Mouse (Mus musculus) embryonic facial prominence, embryonic 13.5 days (tissue): ENCODE data around the gene H2afz. TPM values are rescaled to one million over a fixed set of nuclear protein-coding genes. Genes with fewer than 3 reads are reported as not detected.
A peak's percentile ranks its signal among the peaks of the same experiment; 100 is the strongest.

Experiments used
- ATAC-seq: fragments of 200-750 bp; cut with Nextera tagmentation; 2 replicates; pipeline ENCODE4 v1.8.0; 2017; ENCODE audit warnings: low read depth; ENCODE audit not compliant: insufficient number of reproducible peaks, insufficient read depth, low FRiP score, low TSS enrichment
- H3K27ac ChIP-seq: fragments of 300-500 bp; sonication (generic); 2 replicates; pipeline ENCODE4 v1.5.1; 2015; ENCODE audit warnings: moderate library complexity, mild to moderate bottlenecking, inconsistent platforms
- H3K27me3 ChIP-seq: fragments of 300-500 bp; sonication (generic); 2 replicates; pipeline ENCODE4 v1.6.1; 2015; ENCODE audit warnings: mild to moderate bottlenecking, inconsistent platforms
- H3K36me3 ChIP-seq: fragments of 300-500 bp; sonication (generic); 2 replicates; pipeline ENCODE4 v1.6.1; 2015; ENCODE audit warnings: mild to moderate bottlenecking, inconsistent platforms
- H3K4me1 ChIP-seq: fragments of 300-500 bp; sonication (generic); 2 replicates; pipeline ENCODE4 v1.6.1; 2015; ENCODE audit warnings: inconsistent platforms
- H3K4me2 ChIP-seq: fragments of 300-500 bp; sonication (generic); 2 replicates; pipeline ENCODE4 v1.6.1; 2015; ENCODE audit warnings: moderate library complexity, mild to moderate bottlenecking, inconsistent platforms
- H3K4me3 ChIP-seq: fragments of 300-500 bp; sonication (generic); 2 replicates; pipeline ENCODE4 v1.5.1; 2015; ENCODE audit warnings: mild to moderate bottlenecking, inconsistent platforms
- H3K9ac ChIP-seq: fragments of 300-500 bp; sonication (generic); 2 replicates; pipeline ENCODE4 v1.6.1; 2015; ENCODE audit warnings: mild to moderate bottlenecking, inconsistent platforms
- H3K9me3 ChIP-seq: fragments of 300-500 bp; sonication (generic); 2 replicates; pipeline ENCODE4 v1.6.1; 2016; ENCODE audit warnings: inconsistent platforms
- WGBS: fragments of 180-500 bp; shearing (Covaris S2); methylation state at CpG from one replicate; pipeline ENCODE4 v1.1.7; 2015; ENCODE audit warnings: mixed read lengths; 5-methylcytosine and 5-hydroxymethylcytosine counted together
- polyA plus RNA-seq: library from polyadenylated mRNA; unstranded; fragments of >200 nt; fragmentation: Nextera tagmentation; extraction: Ambion mirVana; gene quantifications from 2 replicates; pipeline ENCODE4 v1.2.1, GENCODE M21; 2015

Gene H2afz
- polyA plus RNA-seq, 1 experiment from 2014 or later, result 2,169 TPM

DNA sequence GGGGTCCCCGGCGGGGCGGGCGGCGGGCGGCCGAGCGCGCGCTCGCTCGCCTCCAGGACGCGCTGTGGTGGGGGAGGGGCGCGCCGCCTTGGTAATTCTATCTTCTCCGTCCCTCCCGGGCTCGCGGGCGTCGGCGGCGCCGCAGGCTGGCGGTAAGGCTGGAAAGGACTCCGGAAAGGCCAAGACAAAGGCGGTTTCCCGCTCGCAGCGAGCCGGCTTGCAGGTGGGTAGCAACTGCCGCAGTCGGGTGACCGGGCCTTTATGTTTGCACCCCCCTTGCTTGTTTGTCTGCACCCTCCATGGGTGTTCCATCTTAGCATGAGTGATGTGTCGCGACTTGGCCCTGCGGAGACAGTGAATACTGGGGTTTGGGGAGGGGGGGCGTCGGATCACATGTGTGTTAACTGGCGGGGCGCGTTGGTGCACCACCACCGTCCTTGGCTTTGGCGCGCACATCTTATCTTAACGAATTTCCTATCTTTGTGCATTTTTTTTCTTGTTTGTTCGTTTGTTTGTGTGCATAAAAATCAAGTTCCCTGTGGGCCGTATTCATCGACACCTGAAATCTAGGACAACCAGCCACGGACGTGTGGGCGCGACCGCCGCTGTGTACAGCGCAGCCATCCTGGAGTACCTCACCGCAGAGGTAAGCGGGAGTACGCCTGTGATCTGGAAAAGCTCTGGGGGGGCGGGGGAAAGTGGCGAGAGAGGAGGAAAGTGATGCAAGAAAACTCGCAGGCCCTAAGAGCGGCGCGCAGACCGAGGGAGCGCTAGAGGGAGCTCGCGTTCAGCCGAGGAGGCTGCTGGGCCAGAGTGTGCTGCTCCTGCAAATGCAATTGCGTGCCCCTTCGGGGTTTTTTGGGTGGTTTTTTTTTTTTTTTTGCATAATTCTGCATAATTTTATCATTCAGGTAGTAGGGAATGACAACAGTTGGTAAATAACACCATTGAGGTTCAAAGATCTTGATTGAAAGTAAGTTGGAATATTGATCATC, 998 bp downstream of the H2afz start:
- peak overlapping the region; percentile 56 for H3K4me2 ChIP-seq
- whole genome bisulfite sequencing, result under 1% methylated on average over 57 of the region's 74 CpGs
- ATAC-seq, result peak; percentile 46
- peak overlapping the region; percentile 94 for H3K9ac ChIP-seq
- peak overlapping the region; percentile 98 for H3K27ac ChIP-seq
- H3K9me3 ChIP-seq, result no peaks in the 10 kb centered on the region
- H3K27me3 ChIP-seq, result no peaks in the 10 kb centered on the region
- H3K36me3 ChIP-seq, result peaks cover 4% of the 10 kb centered on the region
- peak overlapping the region; percentile 80 for H3K4me3 ChIP-seq
- H3K4me1 ChIP-seq, result peaks cover 26% of the 10 kb centered on the region

DNA sequence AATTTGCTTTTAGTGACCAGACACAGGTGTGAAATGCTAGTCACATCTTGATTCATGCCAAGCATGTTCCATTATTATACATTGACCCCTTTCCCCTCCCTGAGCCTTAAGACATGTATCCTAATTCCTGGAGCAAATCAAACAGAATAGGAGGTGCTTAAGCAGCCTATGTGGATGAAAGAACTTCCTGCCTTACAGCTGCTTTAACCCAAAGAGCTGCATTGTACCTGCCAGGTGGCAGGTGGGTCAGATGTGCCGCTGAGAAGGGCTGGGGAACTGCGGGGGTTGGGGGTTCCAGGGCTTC, 2.8 kb downstream of the H2afz start:
- peak overlapping the region; percentile 90 for H3K4me3 ChIP-seq
- peaks cover 4% of the 10 kb centered on the region for H3K36me3 ChIP-seq
- no peak for ATAC-seq
- H3K9me3 ChIP-seq, result no peaks in the 10 kb centered on the region
- H3K9ac ChIP-seq, result peak overlapping the region; percentile 99
- peaks cover 26% of the 10 kb centered on the region for H3K4me1 ChIP-seq
- no peaks in the 10 kb centered on the region for H3K27me3 ChIP-seq
- H3K27ac ChIP-seq, result peak overlapping the region; percentile 99
- 0% methylated on average over 2 of the region's 2 CpGs for WGBS
- H3K4me2 ChIP-seq, result peak overlapping the region; percentile 81

GRCm38 (mm10) chr3:137867437-137868093, 3.3 kb downstream of the H2afz start, which contains the start of gene Dnajb14:
Gene Dnajb14, plus strand, starts transcription at chr3:137867675.
- Histone ChIP-seq H3K9ac (peak within 1 kb of the TSS; percentile 99), H3K27me3 (no peaks in the 10 kb centered on the region), H3K9me3 (no peaks in the 10 kb centered on the region), H3K4me3 (peak within 1 kb of the TSS; percentile 90), H3K4me1 (peaks cover 26% of the 10 kb centered on the region), H3K36me3 (peaks cover 4% of the 10 kb centered on the region), H3K4me2 (peak within 1 kb of the TSS; percentile 81), H3K27ac (peak within 1 kb of the TSS; percentile 99)
- WGBS, result under 1% methylated on average over 80 of the region's 94 CpGs
- ATAC-seq, result peak; percentile 40; the same call in 1 of the 2 replicates

DNA sequence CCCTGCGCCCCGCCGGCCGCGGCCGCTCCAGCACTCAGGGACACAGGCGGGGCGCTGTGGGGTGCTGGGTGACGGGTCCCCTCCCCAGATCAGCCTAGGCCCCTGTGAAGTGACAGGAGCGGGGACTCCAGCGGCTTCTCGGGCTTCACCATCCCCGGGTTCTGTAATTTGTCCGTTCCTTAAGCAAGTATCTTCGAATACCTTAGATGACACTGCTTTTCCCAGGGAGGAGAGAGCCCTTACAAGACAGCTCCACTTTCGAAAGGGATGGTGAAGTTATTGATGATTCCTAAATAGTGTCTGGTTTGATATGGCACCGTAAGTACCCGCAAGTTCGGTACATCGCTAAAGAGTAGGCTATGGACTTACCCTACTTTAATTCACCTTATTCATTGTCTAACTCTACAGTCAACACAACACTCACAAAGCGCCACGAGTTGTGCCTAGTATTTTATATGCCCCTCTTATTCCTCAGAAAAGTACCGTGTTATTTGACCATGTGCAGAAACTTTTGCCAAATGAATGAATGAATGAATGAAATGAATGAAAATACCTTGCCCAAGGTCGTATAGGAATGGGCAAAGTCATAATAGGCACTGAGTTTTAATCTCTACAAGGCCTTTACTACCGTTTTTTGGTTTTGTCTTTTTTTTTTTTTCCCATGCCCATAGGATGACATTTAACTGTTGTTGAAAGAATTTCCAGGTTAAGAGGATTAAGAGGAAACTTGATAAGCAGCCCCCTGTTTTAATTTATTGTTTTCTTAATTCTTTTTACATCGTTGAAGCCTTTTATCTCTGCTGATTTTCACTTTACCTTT, 4.0 kb downstream of the H2afz start:
- Histone ChIP-seq H3K4me2 (peak overlapping the region; percentile 81), H3K9ac (peak overlapping the region; percentile 99), H3K36me3 (peaks cover 4% of the 10 kb centered on the region), H3K9me3 (no peaks in the 10 kb centered on the region), H3K4me1 (peaks cover 24% of the 10 kb centered on the region), H3K27ac (peak overlapping the region; percentile 99), H3K27me3 (no peaks in the 10 kb centered on the region), H3K4me3 (peak overlapping the region; percentile 90)
- 4% methylated on average over 26 of the region's 26 CpGs for WGBS
- ATAC-seq, result no peak

DNA sequence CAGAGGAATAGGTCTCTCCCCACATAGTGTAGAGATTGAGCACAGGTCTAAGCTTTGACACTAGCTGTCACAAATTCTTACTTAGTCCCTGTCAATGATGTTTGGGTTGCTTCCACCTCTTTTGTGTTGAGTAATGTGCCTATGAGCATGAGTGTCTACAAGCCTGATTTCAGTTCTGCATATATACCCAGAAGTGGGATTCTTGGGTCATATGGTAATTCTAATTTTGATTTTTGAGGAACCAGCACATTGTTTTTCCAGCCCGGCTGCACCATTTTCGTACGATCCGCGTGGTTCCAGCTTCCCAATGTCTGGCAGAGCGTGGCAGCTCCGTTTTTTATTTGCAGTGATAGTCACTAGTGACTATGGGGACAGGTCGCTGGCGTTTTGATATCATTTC, 5.1 kb downstream of the H2afz start:
- no peaks in the 10 kb centered on the region for H3K27me3 ChIP-seq
- H3K9me3 ChIP-seq, result no peaks in the 10 kb centered on the region
- no peak overlapping the region for H3K9ac ChIP-seq
- H3K4me1 ChIP-seq, result peaks cover 22% of the 10 kb centered on the region
- no peak overlapping the region for H3K27ac ChIP-seq
- 0 out of 2 replicates have a peak overlapping the region, but pooled peaks have one; percentile 81 for H3K4me2 ChIP-seq
- no peak overlapping the region for H3K4me3 ChIP-seq
- WGBS, result 92% methylated on average over 9 of the region's 9 CpGs
- peaks cover 4% of the 10 kb centered on the region for H3K36me3 ChIP-seq
- no peak for ATAC-seq

DNA sequence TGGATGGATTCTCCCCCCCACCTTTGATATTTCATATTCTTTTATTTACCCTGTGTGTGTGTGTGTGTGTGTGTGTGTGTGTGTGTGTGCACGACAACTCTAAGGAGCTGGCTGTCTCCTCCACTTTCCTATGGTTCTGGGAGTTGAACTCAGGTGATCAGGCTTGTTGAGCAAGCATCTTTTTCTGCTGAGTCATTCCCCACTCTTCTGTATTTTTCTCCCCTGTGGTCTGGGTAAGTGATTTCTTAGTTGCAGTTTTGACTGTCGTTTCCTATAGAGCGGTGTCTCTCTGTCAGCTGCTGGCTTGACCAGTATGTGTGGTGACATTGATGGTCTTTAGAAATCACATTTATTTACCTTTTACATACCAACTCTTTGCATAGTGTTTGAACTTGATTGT, 15.0 kb downstream of the H2afz start:
- H3K4me1 ChIP-seq, result no peaks in the 10 kb centered on the region
- no peaks in the 10 kb centered on the region for H3K9me3 ChIP-seq
- no peak for ATAC-seq
- H3K36me3 ChIP-seq, result peaks cover 12% of the 10 kb centered on the region
- 82% methylated on average over 3 of the region's 3 CpGs for WGBS
- H3K4me3 ChIP-seq, result no peak overlapping the region
- no peak overlapping the region for H3K9ac ChIP-seq
- no peaks in the 10 kb centered on the region for H3K27me3 ChIP-seq
- H3K27ac ChIP-seq, result no peak overlapping the region
- no peak overlapping the region for H3K4me2 ChIP-seq

DNA sequence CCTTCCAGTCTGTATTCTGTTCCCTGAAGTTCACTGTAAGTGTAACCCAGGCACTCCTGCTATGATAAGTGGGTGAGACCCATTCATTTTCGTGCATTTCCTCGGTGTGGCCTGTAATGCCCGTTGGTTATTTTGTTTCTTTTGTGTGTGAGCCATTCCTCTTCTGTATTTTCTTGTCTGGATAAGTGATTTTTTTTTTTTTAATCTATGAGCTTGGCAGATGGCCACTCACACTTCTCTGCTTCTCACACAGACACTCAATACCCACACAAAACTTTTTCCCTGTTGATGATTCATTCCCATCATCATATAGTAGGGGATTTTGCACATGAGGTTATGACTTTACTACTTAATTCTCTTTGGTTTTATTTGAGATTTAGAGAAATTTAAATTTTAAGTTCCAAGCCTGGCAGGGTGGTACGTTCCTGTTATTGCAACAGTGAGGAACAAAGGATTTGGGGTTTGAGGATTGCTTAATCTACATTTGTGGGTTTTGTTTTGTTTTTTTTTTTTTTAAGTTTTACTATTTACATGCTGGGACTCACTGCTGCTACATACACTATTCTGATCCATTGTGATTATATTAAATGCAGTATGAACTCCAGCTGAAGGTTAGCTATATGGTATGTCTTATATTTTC, 15.9 kb downstream of the H2afz start:
- no peaks in the 10 kb centered on the region for H3K27me3 ChIP-seq
- no peak overlapping the region for H3K4me3 ChIP-seq
- no peaks in the 10 kb centered on the region for H3K4me1 ChIP-seq
- peaks cover 15% of the 10 kb centered on the region for H3K36me3 ChIP-seq
- no peak overlapping the region for H3K9ac ChIP-seq
- no peak overlapping the region for H3K4me2 ChIP-seq
- 84% methylated on average over 4 of the region's 4 CpGs for WGBS
- H3K27ac ChIP-seq, result no peak overlapping the region
- H3K9me3 ChIP-seq, result no peaks in the 10 kb centered on the region
- no peak for ATAC-seq

GRCm38 (mm10) chr3:137881093-137881492, 16.8 kb downstream of the H2afz start:
- WGBS, result 92% methylated on average over 5 of the region's 5 CpGs

GRCm38 (mm10) chr3:137887961-137888360, 23.7 kb downstream of the H2afz start:
- no peaks in the 10 kb centered on the region for H3K9me3 ChIP-seq
- 78% methylated on average over 7 of the region's 7 CpGs for WGBS

More at GRCm38 (mm10) chr3:137881093-137881492, 16.8 kb downstream of the H2afz start:
- H3K27ac ChIP-seq, result no peak overlapping the region
- H3K9me3 ChIP-seq, result no peaks in the 10 kb centered on the region
- H3K27me3 ChIP-seq, result no peaks in the 10 kb centered on the region
- H3K36me3 ChIP-seq, result peaks cover 13% of the 10 kb centered on the region
- no peak overlapping the region for H3K4me3 ChIP-seq
- H3K4me2 ChIP-seq, result no peak overlapping the region
- ATAC-seq, result no peak
- H3K9ac ChIP-seq, result no peak overlapping the region
- H3K4me1 ChIP-seq, result no peaks in the 10 kb centered on the region

DNA sequence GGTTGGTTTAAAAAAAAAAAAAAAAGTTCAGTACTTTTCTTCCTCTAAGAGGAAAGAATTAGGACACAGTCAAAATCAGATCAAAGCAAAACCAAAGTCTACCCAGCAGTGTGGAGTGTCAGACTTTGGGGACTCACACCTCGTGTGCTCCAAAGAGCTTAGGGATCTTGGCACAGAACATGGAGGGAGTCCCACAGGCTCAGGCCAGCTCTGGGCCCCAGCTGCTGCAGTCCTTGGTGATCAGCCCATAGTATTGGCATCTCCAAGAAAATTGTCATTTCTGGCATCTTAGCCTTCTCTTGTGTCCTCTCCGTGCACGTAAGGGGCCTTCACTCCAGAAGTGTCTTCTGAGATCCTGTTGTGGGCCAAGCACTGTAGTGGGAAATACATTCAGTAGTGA, 26.8 kb downstream of the H2afz start:
- Histone ChIP-seq H3K4me3 (no peak overlapping the region), H3K4me2 (no peak overlapping the region), H3K9me3 (no peaks in the 10 kb centered on the region), H3K27ac (no peak overlapping the region), H3K4me1 (no peaks in the 10 kb centered on the region), H3K36me3 (peaks cover 40% of the 10 kb centered on the region), H3K9ac (no peak overlapping the region), H3K27me3 (no peaks in the 10 kb centered on the region)
- 85% methylated on average over 3 of the region's 3 CpGs for WGBS
- no peak for ATAC-seq

More at GRCm38 (mm10) chr3:137887961-137888360, 23.7 kb downstream of the H2afz start:
- H3K4me2 ChIP-seq, result no peak overlapping the region
- peaks cover 25% of the 10 kb centered on the region for H3K36me3 ChIP-seq
- no peak overlapping the region for H3K27ac ChIP-seq
- no peak overlapping the region for H3K4me3 ChIP-seq
- no peaks in the 10 kb centered on the region for H3K4me1 ChIP-seq
- no peak overlapping the region for H3K9ac ChIP-seq
- no peak for ATAC-seq
- H3K27me3 ChIP-seq, result no peaks in the 10 kb centered on the region

- ATAC-seq, result no peak
- H3K36me3 ChIP-seq, result peaks cover 46% of the 10 kb centered on the region
Measured at GRCm38 (mm10) chr3:137892118-137892517, 27.8 kb downstream of the H2afz start.

More at GRCm38 (mm10) chr3:137892118-137892517, 27.8 kb downstream of the H2afz start:
- no peaks in the 10 kb centered on the region for H3K27me3 ChIP-seq
- H3K4me2 ChIP-seq, result no peak overlapping the region
- no peaks in the 10 kb centered on the region for H3K4me1 ChIP-seq
- H3K4me3 ChIP-seq, result no peak overlapping the region
- H3K9me3 ChIP-seq, result no peaks in the 10 kb centered on the region
- no peak overlapping the region for H3K9ac ChIP-seq
- 90% methylated on average over 4 of the region's 4 CpGs for WGBS
- H3K27ac ChIP-seq, result no peak overlapping the region
